Mouse (Mus musculus) embryonic fibroblast, embryonic 13.5 days (primary cell): ENCODE results near the gene Anxa4.

Experiments
- CTCF ChIP-seq: IDR thresholded peaks from 2 replicates; pipeline ENCODE4 v1.5.1; 2011; ENCODE audit warnings: mild to moderate bottlenecking, control low read depth, low read length, moderate library complexity, borderline replicate concordance; ENCODE audit not compliant: insufficient read depth
- POLR2A ChIP-seq: IDR thresholded peaks from 2 replicates; pipeline ENCODE4 v1.6.1; 2011; ENCODE audit warnings: low read depth, mild to moderate bottlenecking, control low read depth, low read length, moderate library complexity

DNA sequence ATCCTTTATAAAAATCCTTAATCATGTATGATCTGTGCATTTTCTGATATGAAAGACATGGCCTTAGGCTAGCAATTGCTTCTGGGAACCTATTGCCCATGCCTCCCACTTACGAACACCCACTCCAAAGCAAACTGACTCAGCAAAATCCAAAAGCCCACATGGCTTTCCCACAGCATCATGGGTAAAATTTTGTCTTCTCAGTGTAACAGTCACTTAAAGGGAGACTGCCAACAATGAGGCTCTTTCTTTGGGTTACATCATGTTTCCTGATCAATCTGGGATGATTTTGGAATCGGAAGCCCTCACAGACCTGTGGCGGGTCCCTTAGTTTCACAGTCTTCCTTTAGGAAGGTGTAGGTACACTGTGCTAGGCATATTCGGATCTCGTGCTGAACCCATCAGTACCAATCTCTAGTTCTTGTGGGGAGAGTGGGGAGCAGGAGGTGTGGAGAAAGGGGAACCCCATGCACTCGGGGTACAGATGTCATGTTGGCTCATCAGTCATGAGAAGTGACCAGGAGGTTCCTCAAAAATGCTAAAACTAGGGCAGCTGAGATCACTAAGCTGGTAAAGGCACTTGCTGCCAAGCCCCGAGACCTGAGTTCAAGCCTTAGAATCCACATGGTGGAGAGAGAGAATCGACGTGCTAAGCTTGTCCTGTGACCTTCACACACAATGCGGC is 14.3 kb downstream of the Anxa4 start:
- TF ChIP-seq CTCF, result no peak
- no peak for TF ChIP-seq POLR2A
